Mouse (Mus musculus): ENCODE measurements around the gene Klk12. TPM values are rescaled to one million over a fixed set of nuclear protein-coding genes. Genes with fewer than 3 reads are reported as not detected.

Klk12 gene
- polyA plus RNA-seq, 1 experiment, result not detected

DNA sequence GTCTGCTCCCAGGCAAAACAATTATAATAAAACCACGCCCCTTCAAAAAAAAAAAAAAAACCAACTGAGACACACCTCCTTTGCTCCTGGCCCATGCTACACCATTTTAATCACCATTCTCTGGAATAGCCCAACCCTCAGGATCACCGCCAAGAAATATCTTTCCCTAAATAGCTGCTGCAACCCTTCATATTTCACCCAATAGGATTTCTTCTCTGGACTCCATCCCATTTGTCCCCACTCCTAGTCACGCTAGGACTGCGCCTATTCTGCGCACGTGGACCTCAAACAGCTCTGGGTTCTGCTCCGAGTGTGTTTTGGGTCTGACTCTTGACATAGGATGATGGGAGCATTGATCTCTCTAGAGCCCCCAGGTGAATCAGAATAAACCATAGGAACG lies 27.7 kb downstream of the Klk12 start:
- Histone ChIP-seq H3K4me3 (ENCODE audit: control insufficient read depth, low read depth, low read length) (no peak overlapping the region), H3K36me3 (ENCODE audit: control insufficient read depth, insufficient read depth, low read length) (no peaks in the 10 kb centered on the region), H3K27ac (ENCODE audit: control insufficient read depth, insufficient read depth, low read depth, low read length) (no peak overlapping the region), H3K27me3 (ENCODE audit: control insufficient read depth, insufficient read depth, low read length) (no peaks in the 10 kb centered on the region), H3K4me1 (ENCODE audit: control insufficient read depth, insufficient read depth, low read length) (peaks cover 6% of the 10 kb centered on the region)
- TF ChIP-seq CTCF (IDR thresholded peaks at IDR 0.05; ENCODE audit: control insufficient read depth, insufficient read depth, insufficient replicate concordance, low read depth, low read length), result no peak
- no peak for TF ChIP-seq POLR2A (IDR thresholded peaks at IDR 0.05; ENCODE audit: control insufficient read depth, low read depth, low read length)

DNA sequence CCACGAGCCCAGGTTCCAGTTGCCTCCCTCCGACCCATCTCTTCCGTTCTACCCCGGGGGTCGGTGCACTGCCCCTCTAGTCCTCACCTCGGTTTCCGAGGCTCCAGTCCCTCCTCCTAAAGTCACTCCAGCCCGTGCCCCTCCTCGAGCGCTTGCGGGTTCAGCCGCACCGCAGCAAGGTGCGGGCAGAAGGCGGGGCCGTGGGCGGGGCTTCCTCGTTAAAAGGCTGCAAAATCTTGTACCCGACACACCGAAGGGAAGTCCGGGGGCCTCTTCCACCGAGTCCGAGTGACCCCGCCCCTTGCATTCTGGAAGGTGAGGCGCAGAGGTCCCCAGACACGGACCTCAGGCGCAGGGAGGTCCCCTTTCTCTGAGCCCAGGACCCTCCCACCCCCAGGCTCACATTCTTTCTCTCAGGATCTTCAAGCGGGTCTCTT lies 28.7 kb downstream of the Klk12 start, which contains the start of gene Klk8:
Gene Klk8, plus strand, starts transcription at position 245 of the 437 bp plus-strand sequence.
- H3K27ac ChIP-seq (ENCODE audit: control insufficient read depth, insufficient read depth, low read depth, low read length), result no peak within 1 kb of the TSS
- no peaks in the 10 kb centered on the region for H3K36me3 ChIP-seq (ENCODE audit: control insufficient read depth, insufficient read depth, low read length)
- peaks cover 6% of the 10 kb centered on the region for H3K4me1 ChIP-seq (ENCODE audit: control insufficient read depth, insufficient read depth, low read length)
- H3K4me3 ChIP-seq (ENCODE audit: control insufficient read depth, low read depth, low read length), result peak within 1 kb of the TSS; percentile 61
- no peaks in the 10 kb centered on the region for H3K27me3 ChIP-seq (ENCODE audit: control insufficient read depth, insufficient read depth, low read length)
- TF ChIP-seq POLR2A (IDR thresholded peaks at IDR 0.05; ENCODE audit: control insufficient read depth, low read depth, low read length) (no peak), CTCF (IDR thresholded peaks at IDR 0.05; ENCODE audit: control insufficient read depth, insufficient read depth, insufficient replicate concordance, low read depth, low read length) (no peak)

DNA sequence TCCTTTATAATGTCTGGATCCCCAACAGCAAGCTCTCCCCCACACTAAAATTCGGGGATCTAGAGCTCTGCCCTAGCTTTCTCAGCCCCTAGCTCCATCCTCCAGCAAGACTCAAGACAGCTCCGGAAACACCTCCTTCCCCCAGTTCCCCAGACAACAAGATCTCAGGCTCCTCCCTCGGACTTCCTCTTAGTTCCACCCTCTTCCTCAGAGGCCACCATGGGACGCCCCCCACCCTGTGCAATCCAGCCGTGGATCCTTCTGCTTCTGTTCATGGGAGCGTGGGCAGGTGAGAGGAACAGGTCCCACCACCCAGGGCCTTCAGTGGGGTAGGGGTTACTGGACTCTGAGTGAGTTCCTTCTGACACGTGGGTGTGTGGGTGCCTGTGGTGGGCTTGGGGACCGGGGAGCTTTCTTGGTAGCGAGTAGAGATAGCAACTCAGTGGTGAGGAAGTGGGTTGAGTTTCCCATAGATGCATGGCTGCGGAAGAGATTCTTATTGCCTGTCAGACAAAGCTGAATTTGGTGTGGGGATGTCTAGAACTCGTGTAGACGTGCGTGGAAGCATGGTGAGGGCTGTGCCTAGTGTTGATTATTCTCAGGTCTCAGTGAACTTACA lies 29.3 kb downstream of the Klk12 start:
- TF ChIP-seq CTCF (IDR thresholded peaks at IDR 0.05; ENCODE audit: control insufficient read depth, insufficient read depth, insufficient replicate concordance, low read depth, low read length), result no peak
- TF ChIP-seq POLR2A (IDR thresholded peaks at IDR 0.05; ENCODE audit: control insufficient read depth, low read depth, low read length), result no peak
- H3K27me3 ChIP-seq (ENCODE audit: control insufficient read depth, insufficient read depth, low read length), result no peaks in the 10 kb centered on the region
- no peaks in the 10 kb centered on the region for H3K36me3 ChIP-seq (ENCODE audit: control insufficient read depth, insufficient read depth, low read length)
- peaks cover 6% of the 10 kb centered on the region for H3K4me1 ChIP-seq (ENCODE audit: control insufficient read depth, insufficient read depth, low read length)
- H3K27ac ChIP-seq (ENCODE audit: control insufficient read depth, insufficient read depth, low read depth, low read length), result no peak overlapping the region
- no peak overlapping the region for H3K4me3 ChIP-seq (ENCODE audit: control insufficient read depth, low read depth, low read length)

DNA sequence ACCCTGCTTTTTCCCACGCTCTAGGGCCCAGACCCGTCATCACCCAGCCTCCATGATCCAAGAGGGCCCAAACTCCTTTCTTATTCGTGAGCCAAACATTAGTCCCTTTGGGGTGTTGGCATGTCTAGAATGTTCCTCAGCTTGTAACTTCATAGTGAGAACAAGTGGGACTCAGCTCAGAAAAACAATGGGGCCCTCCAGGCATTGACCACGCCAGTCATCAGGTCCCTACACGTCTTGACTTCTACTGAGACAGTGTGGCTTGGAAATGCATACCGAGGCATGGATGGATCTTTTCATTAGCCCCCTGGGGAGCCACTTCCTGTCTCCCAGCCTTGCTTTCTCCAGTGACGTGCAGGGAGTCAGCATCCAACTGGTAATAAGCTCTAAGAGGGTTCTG lies 31.2 kb downstream of the Klk12 start:
- Histone ChIP-seq H3K4me1 (ENCODE audit: control insufficient read depth, insufficient read depth, low read length) (peaks cover 6% of the 10 kb centered on the region), H3K27ac (ENCODE audit: control insufficient read depth, insufficient read depth, low read depth, low read length) (no peak overlapping the region), H3K36me3 (ENCODE audit: control insufficient read depth, insufficient read depth, low read length) (no peaks in the 10 kb centered on the region), H3K4me3 (ENCODE audit: control insufficient read depth, low read depth, low read length) (no peak overlapping the region), H3K27me3 (ENCODE audit: control insufficient read depth, insufficient read depth, low read length) (no peaks in the 10 kb centered on the region)
- no peak for TF ChIP-seq CTCF (IDR thresholded peaks at IDR 0.05; ENCODE audit: control insufficient read depth, insufficient read depth, insufficient replicate concordance, low read depth, low read length)
- TF ChIP-seq POLR2A (IDR thresholded peaks at IDR 0.05; ENCODE audit: control insufficient read depth, low read depth, low read length), result no peak

DNA sequence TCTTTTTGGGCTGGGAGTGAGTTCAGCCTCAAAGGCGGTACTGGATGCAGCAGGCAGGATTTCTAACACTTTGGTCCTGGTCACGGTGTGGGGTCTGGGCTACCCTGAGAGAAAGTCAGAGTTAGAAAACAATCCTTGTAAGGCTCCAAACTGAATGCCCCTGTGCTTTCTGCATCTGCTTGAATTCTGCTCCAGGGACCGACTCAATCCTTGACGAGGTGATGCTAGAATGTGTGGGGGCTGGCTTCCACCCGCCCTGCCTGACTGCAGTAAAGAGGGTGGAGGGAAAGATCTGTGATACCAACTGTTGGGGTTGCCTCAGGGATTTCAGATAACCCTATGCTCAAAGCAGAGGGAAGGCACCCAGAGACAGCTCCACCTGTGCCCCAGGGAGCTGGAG lies 42.3 kb downstream of the Klk12 start, which contains the start of gene Klk7:
Gene Klk7, plus strand, starts transcription at position 301 of the 400 bp plus-strand sequence.
- no peak within 1 kb of the TSS for H3K27ac ChIP-seq (ENCODE audit: control insufficient read depth, insufficient read depth, low read depth, low read length)
- H3K27me3 ChIP-seq (ENCODE audit: control insufficient read depth, insufficient read depth, low read length), result no peaks in the 10 kb centered on the region
- H3K36me3 ChIP-seq (ENCODE audit: control insufficient read depth, insufficient read depth, low read length), result no peaks in the 10 kb centered on the region
- TF ChIP-seq POLR2A (IDR thresholded peaks at IDR 0.05; ENCODE audit: control insufficient read depth, low read depth, low read length) (no peak), CTCF (IDR thresholded peaks at IDR 0.05; ENCODE audit: control insufficient read depth, insufficient read depth, insufficient replicate concordance, low read depth, low read length) (no peak)
- no peaks in the 10 kb centered on the region for H3K4me1 ChIP-seq (ENCODE audit: control insufficient read depth, insufficient read depth, low read length)
- no peak within 1 kb of the TSS for H3K4me3 ChIP-seq (ENCODE audit: control insufficient read depth, low read depth, low read length)

DNA sequence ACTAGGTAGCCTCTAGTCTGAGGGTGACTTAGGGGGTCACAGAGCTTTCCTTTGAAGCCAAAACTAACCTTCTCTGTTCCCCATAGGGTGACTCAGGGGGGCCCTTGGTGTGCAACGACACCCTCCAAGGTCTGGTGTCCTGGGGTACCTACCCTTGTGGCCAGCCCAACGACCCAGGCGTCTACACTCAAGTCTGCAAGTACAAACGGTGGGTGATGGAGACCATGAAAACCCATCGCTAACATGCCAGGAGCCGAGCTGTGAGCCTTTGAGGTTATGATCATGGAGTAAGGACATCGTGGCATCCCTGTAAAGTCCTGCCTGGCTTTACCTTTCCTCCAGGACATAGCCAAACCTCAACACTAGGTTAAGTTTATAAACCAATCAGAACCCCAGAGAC lies 46.5 kb downstream of the Klk12 start:
- Histone ChIP-seq H3K36me3 (ENCODE audit: control insufficient read depth, insufficient read depth, low read length) (no peaks in the 10 kb centered on the region), H3K27me3 (ENCODE audit: control insufficient read depth, insufficient read depth, low read length) (no peaks in the 10 kb centered on the region), H3K4me1 (ENCODE audit: control insufficient read depth, insufficient read depth, low read length) (no peaks in the 10 kb centered on the region), H3K4me3 (ENCODE audit: control insufficient read depth, low read depth, low read length) (no peak overlapping the region), H3K27ac (ENCODE audit: control insufficient read depth, insufficient read depth, low read depth, low read length) (no peak overlapping the region)
- TF ChIP-seq POLR2A (IDR thresholded peaks at IDR 0.05; ENCODE audit: control insufficient read depth, low read depth, low read length), result no peak
- TF ChIP-seq CTCF (IDR thresholded peaks at IDR 0.05; ENCODE audit: control insufficient read depth, insufficient read depth, insufficient replicate concordance, low read depth, low read length), result no peak

DNA sequence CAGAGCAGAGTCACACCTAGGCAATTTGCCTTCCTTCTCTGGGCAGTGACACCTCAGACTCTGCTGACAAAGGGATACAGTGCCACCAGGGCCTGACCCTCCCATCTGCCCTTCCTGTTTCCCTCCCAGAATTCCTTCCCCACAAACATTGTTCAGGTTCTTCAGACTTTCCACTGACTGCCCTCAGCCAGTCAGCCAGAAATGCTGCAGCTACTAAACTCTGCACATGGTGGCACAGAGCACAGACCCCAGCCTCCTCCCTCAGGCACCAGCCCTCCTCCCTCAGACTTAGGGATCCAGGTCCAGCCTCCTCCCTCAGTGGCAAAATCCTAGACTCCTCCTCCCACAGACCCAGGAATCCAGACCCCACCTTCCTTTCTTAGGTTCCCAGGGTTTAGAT lies 48.0 kb downstream of the Klk12 start:
- no peak overlapping the region for H3K4me3 ChIP-seq (ENCODE audit: control insufficient read depth, low read depth, low read length)
- no peak overlapping the region for H3K27ac ChIP-seq (ENCODE audit: control insufficient read depth, insufficient read depth, low read depth, low read length)
- H3K27me3 ChIP-seq (ENCODE audit: control insufficient read depth, insufficient read depth, low read length), result no peaks in the 10 kb centered on the region
- no peaks in the 10 kb centered on the region for H3K4me1 ChIP-seq (ENCODE audit: control insufficient read depth, insufficient read depth, low read length)
- no peaks in the 10 kb centered on the region for H3K36me3 ChIP-seq (ENCODE audit: control insufficient read depth, insufficient read depth, low read length)
- TF ChIP-seq POLR2A (IDR thresholded peaks at IDR 0.05; ENCODE audit: control insufficient read depth, low read depth, low read length), result no peak
- TF ChIP-seq CTCF (IDR thresholded peaks at IDR 0.05; ENCODE audit: control insufficient read depth, insufficient read depth, insufficient replicate concordance, low read depth, low read length), result no peak

Data from testis, adult 2 months (tissue).